Mouse (Mus musculus) small intestine, adult 2 months (tissue): Measurements from ENCODE around the gene Add3. TPM values are rescaled to one million over a fixed set of nuclear protein-coding genes. Genes with fewer than 3 reads are reported as not detected.
"Not testable (repeated sequence)": the region's sequence is repeated elsewhere in the genome, so short reads cannot be mapped to it uniquely, and the experiment has no call there.

Experiments used
- H3K27ac ChIP-seq: fragments of 200-500 bp; 2 replicates; pipeline ENCODE4 v1.5.1; 2012; ENCODE audit warnings: low read depth, low read length, control low read depth, inconsistent platforms; ENCODE audit not compliant: insufficient read depth
- H3K27me3 ChIP-seq: fragments of 200-500 bp; 2 replicates; pipeline ENCODE4 v1.6.1; 2012; ENCODE audit warnings: mild to moderate bottlenecking, moderate library complexity, low read length, inconsistent platforms; ENCODE audit not compliant: control insufficient read depth, insufficient read depth
- H3K36me3 ChIP-seq: fragments of 200-500 bp; 2 replicates; pipeline ENCODE4 v1.6.1; 2012; ENCODE audit warnings: mild to moderate bottlenecking, low read length, control low read depth, inconsistent platforms; ENCODE audit not compliant: control insufficient read depth, insufficient read depth
- H3K4me1 ChIP-seq: fragments of 200-500 bp; 2 replicates; pipeline ENCODE4 v1.6.1; 2012; ENCODE audit warnings: low read length, inconsistent platforms, mixed read lengths; ENCODE audit not compliant: control insufficient read depth, insufficient read depth, insufficient read length
- H3K4me3 ChIP-seq: fragments of 200-500 bp; 2 replicates; pipeline ENCODE4 v1.5.1; 2012; ENCODE audit warnings: low read depth, mild to moderate bottlenecking, control low read depth, inconsistent platforms, low read length, moderate library complexity
- CTCF ChIP-seq: fragments of 200-500 bp; IDR thresholded peaks from 2 replicates; pipeline ENCODE4 v1.5.1; 2012; ENCODE audit warnings: low read depth, mild to moderate bottlenecking, control low read depth, inconsistent platforms, low read length, moderate library complexity, mixed read lengths; ENCODE audit not compliant: insufficient replicate concordance, insufficient read length; ENCODE audit errors: extremely low read depth
- POLR2A ChIP-seq: fragments of 200-500 bp; IDR thresholded peaks from 2 replicates; pipeline ENCODE4 v1.6.1; 2012; ENCODE audit warnings: low read depth, mild to moderate bottlenecking, control low read depth, inconsistent platforms, low read length, moderate library complexity
- WGBS: fragments of 180-500 bp; shearing (Covaris S2); methylation state at CpG from one replicate; pipeline ENCODE4 v1.1.7; 2018; 5-methylcytosine and 5-hydroxymethylcytosine counted together
- polyA plus RNA-seq: library from polyadenylated mRNA; depleted of rRNA; stranded (reverse); fragments of >200 nt; gene quantifications from 2 replicates; pipeline ENCODE4 v1.2.3, GENCODE M21; 2012

Gene Add3
- polyA plus RNA-seq, 1 experiment, result 20.2 TPM

- Histone ChIP-seq H3K27ac (no peak overlapping the region), H3K4me1 (no peaks in the 10 kb centered on the region), H3K4me3 (no peak overlapping the region), H3K27me3 (no peaks in the 10 kb centered on the region), H3K36me3 (peaks cover 21% of the 10 kb centered on the region)
- TF ChIP-seq CTCF (no peak), POLR2A (no peak)
- WGBS, result 94% methylated on average over 8 of the region's 8 CpGs
Measured at GRCm38 (mm10) chr19:53217837-53218236, 77.6 kb downstream of the Add3 start.

- no peaks in the 10 kb centered on the region for H3K27me3 ChIP-seq
- H3K4me1 ChIP-seq, result no peaks in the 10 kb centered on the region
- WGBS, result 61% methylated on average over 3 of the region's 3 CpGs
- TF ChIP-seq CTCF (no peak), POLR2A (no peak)
- H3K4me3 ChIP-seq, result no peak overlapping the region
- peaks cover 21% of the 10 kb centered on the region for H3K36me3 ChIP-seq
- H3K27ac ChIP-seq, result no peak overlapping the region
Measured at GRCm38 (mm10) chr19:53219305-53219704, 79.1 kb downstream of the Add3 start.

- Histone ChIP-seq H3K4me3 (no peak overlapping the region), H3K27me3 (no peaks in the 10 kb centered on the region), H3K4me1 (no peaks in the 10 kb centered on the region), H3K36me3 (peaks cover 23% of the 10 kb centered on the region), H3K27ac (no peak overlapping the region)
- 88% methylated on average over 3 of the region's 3 CpGs for WGBS
- TF ChIP-seq CTCF (no peak), POLR2A (no peak)
Measured at GRCm38 (mm10) chr19:53221186-53221585, 80.9 kb downstream of the Add3 start.

- peaks cover 26% of the 10 kb centered on the region for H3K36me3 ChIP-seq
- H3K27me3 ChIP-seq, H3K4me1 ChIP-seq, H3K4me3 ChIP-seq, H3K27ac ChIP-seq: not testable (repeated sequence)
- 65% methylated on average over 2 of the region's 2 CpGs for WGBS
Measured at GRCm38 (mm10) chr19:53225249-53226070, 85.2 kb downstream of the Add3 start.

- no peak overlapping the region for H3K27ac ChIP-seq
- H3K27me3 ChIP-seq, result no peaks in the 10 kb centered on the region
- H3K36me3 ChIP-seq, result peaks cover 33% of the 10 kb centered on the region
- 90% methylated on average over 13 of the region's 13 CpGs for WGBS
- no peak overlapping the region for H3K4me3 ChIP-seq
- no peak for TF ChIP-seq POLR2A
- no peak for TF ChIP-seq CTCF
- peaks cover 2% of the 10 kb centered on the region; the same call in 1 of the 2 replicates for H3K4me1 ChIP-seq
Measured at GRCm38 (mm10) chr19:53226651-53227050, 86.4 kb downstream of the Add3 start.

- H3K4me3 ChIP-seq, result no peak overlapping the region
- no peak overlapping the region for H3K27ac ChIP-seq
- 88% methylated on average over 7 of the region's 7 CpGs for WGBS
- TF ChIP-seq CTCF, result no peak
- no peak for TF ChIP-seq POLR2A
- H3K27me3 ChIP-seq, result no peaks in the 10 kb centered on the region
- peaks cover 46% of the 10 kb centered on the region for H3K36me3 ChIP-seq
- peaks cover 2% of the 10 kb centered on the region; the same call in 1 of the 2 replicates for H3K4me1 ChIP-seq
Measured at GRCm38 (mm10) chr19:53228064-53228794, 88.0 kb downstream of the Add3 start.

- WGBS, result 54% methylated on average over 11 of the region's 11 CpGs
- Histone ChIP-seq H3K4me3 (no peak overlapping the region), H3K27ac (no peak overlapping the region), H3K36me3 (peaks cover 70% of the 10 kb centered on the region), H3K27me3 (no peaks in the 10 kb centered on the region), H3K4me1 (peaks cover 2% of the 10 kb centered on the region; the same call in 1 of the 2 replicates)
- TF ChIP-seq POLR2A (no peak), CTCF (no peak)
Measured at GRCm38 (mm10) chr19:53230942-53231815, 90.9 kb downstream of the Add3 start.
